Mouse (Mus musculus) CH12.LX (cell line): Measurements from ENCODE around the gene Ap3s2.

Source experiments
- BHLHE40 ChIP-seq: IDR thresholded peaks from 2 replicates; pipeline ENCODE4 v1.6.1; 2011; ENCODE audit warnings: mild to moderate bottlenecking, low read depth, low read length, improper control_type of control experiment
- CTCF ChIP-seq, 2 experiments: IDR thresholded peaks in 1 of 2; conservative IDR thresholded peaks in 1 of 2; 2 replicates each; pipeline ENCODE4 v1.5.1; 2011 to 2012; ENCODE audit warnings: low read depth in 2 of 2, low read length in 2 of 2, improper control_type of control experiment in 1 of 2, inconsistent platforms in 1 of 2, mild to moderate bottlenecking in 1 of 2, moderate library complexity in 1 of 2
- GABPA ChIP-seq: IDR thresholded peaks from 2 replicates; pipeline ENCODE4 v1.6.1; 2012; ENCODE audit warnings: low read depth, low read length, improper control_type of control experiment, inconsistent platforms; ENCODE audit not compliant: insufficient replicate concordance
- KAT2A ChIP-seq: IDR thresholded peaks from 2 replicates; pipeline ENCODE4 v1.6.1; 2012; ENCODE audit warnings: low read length, improper control_type of control experiment, inconsistent platforms; ENCODE audit not compliant: insufficient replicate concordance
- MAFK ChIP-seq: IDR thresholded peaks from 2 replicates; pipeline ENCODE4 v1.6.1; 2011; ENCODE audit warnings: low read length, improper control_type of control experiment; ENCODE audit not compliant: insufficient replicate concordance
- MYC ChIP-seq: IDR thresholded peaks from 2 replicates; pipeline ENCODE4 v1.6.1; 2011; ENCODE audit warnings: low read depth, mild to moderate bottlenecking, improper control_type of control experiment, low read length
- POLR2A ChIP-seq: IDR thresholded peaks from 2 replicates; pipeline ENCODE4 v1.6.1; 2011; ENCODE audit warnings: low read depth, mild to moderate bottlenecking, improper control_type of control experiment, low read length
- RAD21 ChIP-seq: IDR thresholded peaks from 2 replicates; pipeline ENCODE4 v1.6.1; 2011; ENCODE audit warnings: low read depth, mild to moderate bottlenecking, low read length, improper control_type of control experiment, moderate library complexity
- SMC3 ChIP-seq: IDR thresholded peaks from 2 replicates; pipeline ENCODE4 v1.6.1; 2011; ENCODE audit warnings: low read depth, low read length, improper control_type of control experiment
- USF1 ChIP-seq: IDR thresholded peaks from 2 replicates; pipeline ENCODE4 v1.6.1; 2014; ENCODE audit warnings: low read depth, mild to moderate bottlenecking, inconsistent platforms, low read length, improper control_type of control experiment
- ZNF384 ChIP-seq: IDR thresholded peaks from 2 replicates; pipeline ENCODE4 v1.6.1; 2012; ENCODE audit warnings: low read depth, low read length, improper control_type of control experiment, inconsistent platforms

DNA sequence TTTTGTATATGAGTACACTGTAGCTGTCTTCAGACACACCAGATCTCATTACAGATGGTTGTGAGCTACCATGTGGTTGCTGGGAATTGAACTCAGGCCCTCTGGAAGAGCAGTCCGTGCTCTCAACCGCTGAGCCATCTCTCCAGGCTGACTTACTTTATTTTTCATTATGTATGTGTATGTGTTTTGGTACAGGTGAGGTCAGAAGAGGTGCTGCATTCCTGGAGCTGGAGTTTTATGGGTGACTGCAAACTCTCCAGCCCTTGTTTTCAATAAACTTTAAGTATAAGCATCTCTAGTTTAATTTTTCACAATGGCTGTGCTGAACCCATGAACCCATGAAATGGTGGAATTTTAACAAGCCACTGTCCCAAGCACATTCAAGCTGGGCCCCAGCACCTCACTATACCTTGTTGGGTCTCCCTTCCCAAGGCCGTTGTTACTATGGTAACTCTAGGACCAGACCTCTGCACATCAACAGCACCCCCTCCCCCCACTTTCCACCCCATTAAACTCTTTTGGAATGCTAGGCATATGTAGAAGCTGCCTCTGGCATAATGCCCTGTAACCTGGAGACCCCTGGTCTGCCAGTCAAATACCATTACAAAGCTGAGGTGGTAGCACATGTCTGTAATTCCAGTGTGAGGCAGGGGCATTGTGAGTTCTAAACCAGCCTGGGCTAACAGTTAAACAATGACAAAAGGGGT, 54.0 kb downstream of the Ap3s2 start:
- no peak for TF ChIP-seq MAFK
- no peak for TF ChIP-seq ZNF384
- TF ChIP-seq USF1, result no peak
- TF ChIP-seq BHLHE40, result no peak
- no peak for TF ChIP-seq POLR2A
- no peak for TF ChIP-seq GABPA
- TF ChIP-seq CTCF (conservative IDR thresholded peaks at IDR 0.05 in 1 of 2, IDR thresholded peaks at IDR 0.05 in 1 of 2; ENCODE audit: low read depth in 2 of 2, low read length in 2 of 2), result no peak
- no peak for TF ChIP-seq KAT2A
- no peak for TF ChIP-seq RAD21
- TF ChIP-seq SMC3, result no peak
- TF ChIP-seq MYC, result no peak
